In the genomic region with DNA sequence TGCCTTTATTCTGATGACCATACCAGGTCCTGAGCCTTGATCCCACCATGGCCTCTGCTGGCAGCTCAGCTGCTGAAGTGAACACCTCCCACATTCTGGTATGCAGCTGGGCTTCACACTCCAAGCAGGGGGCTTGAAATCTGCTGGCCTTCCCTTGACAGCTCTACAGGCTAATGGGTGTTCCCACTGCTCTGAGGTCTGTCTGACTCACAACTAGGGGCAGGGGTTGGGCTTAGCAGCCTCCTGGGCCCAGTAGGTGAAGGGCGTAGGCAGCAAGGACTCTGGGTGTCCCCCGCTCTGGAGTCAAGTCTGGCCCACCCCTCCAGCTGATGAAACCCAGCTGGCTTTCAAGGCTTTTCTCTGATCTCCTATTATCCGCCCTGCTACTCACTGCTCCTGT, we compare ENCODE assay signal across 23 mouse cellular contexts.
DNase-seq lines count a peak whose midpoint lies in the region; ATAC-seq lines count a peak whose summit lies in the region.
"Had no signal": no experiment of that assay in that cellular context is flagged by ENCODE, and none has a peak within 500 bp of the region (broad histone marks: within the 10 kb centered on the region; RNA-seq: fewer than 3 reads in every experiment).

No protein-coding gene starts in this region.

- no peak overlapping the region for H3K4me3 ChIP-seq in kidney, embryonic 15.5 days (replicated peaks)
- H3K4me3 ChIP-seq in limb, embryonic 15.5 days: no peak overlapping the region
- no peak overlapping the region for H3K4me3 ChIP-seq in limb, embryonic 10.5 days
- no peak overlapping the region for H3K4me3 ChIP-seq in embryonic facial prominence, embryonic 10.5 days
- H3K4me3 ChIP-seq: embryonic facial prominence, embryonic 12.5 days; embryonic facial prominence, embryonic 15.5 days; gastrocnemius, adult 2 months; hindbrain, embryonic 12.5 days; hindbrain, embryonic 15.5 days had no signal

- no peak overlapping the region for H3K27ac ChIP-seq in kidney, embryonic 15.5 days
- no peak overlapping the region for H3K27ac ChIP-seq in limb, embryonic 15.5 days
- no peak overlapping the region for H3K27ac ChIP-seq in limb, embryonic 10.5 days
- peak overlapping the region; percentile 26; the same call in 1 of the 2 replicates for H3K27ac ChIP-seq in embryonic facial prominence, embryonic 10.5 days (replicated peaks)
- H3K27ac ChIP-seq: embryonic facial prominence, embryonic 12.5 days; embryonic facial prominence, embryonic 15.5 days; gastrocnemius, adult 2 months; hindbrain, embryonic 12.5 days; hindbrain, embryonic 15.5 days had no signal

- DNase-seq in adrenal gland, adult 2 months: peak; percentile 19
- DNase-seq in adrenal gland, adult 18-20 months (ENCODE audit: low spot score in 2 of 2): no peak
- DNase-seq in kidney, postnatal 4 days: no peak
- DNase-seq in limb, embryonic 10.5 days (ENCODE audit: low spot score): no peak
- DNase-seq in embryonic facial prominence, embryonic 10.5 days (ENCODE audit: low spot score): no peak
- no peak for DNase-seq in neural tube, embryonic 10.5 days (ENCODE audit: extremely low spot score, low spot score)
- DNase-seq: adrenal gland, postnatal 10 days; cerebellum, adult 11-12 months; cerebellum, adult 9-10 months; cerebellum, postnatal 14 days; forebrain, postnatal 0 days; gastrocnemius, adult 2 months; gastrocnemius, postnatal 14 days; heart, adult 11 months had no signal

- no peak overlapping the region for H3K9ac ChIP-seq in kidney, embryonic 15.5 days
- H3K9ac ChIP-seq in limb, embryonic 15.5 days: no peak overlapping the region
- H3K9ac ChIP-seq: embryonic facial prominence, embryonic 12.5 days; embryonic facial prominence, embryonic 15.5 days; forebrain, postnatal 0 days; hindbrain, embryonic 12.5 days; hindbrain, embryonic 15.5 days had no signal

- whole genome bisulfite sequencing in kidney, embryonic 15.5 days: 42% methylated on average over 3 of the region's 3 CpGs
- WGBS in limb, embryonic 15.5 days: 58% methylated on average over 3 of the region's 3 CpGs
- WGBS in limb, embryonic 10.5 days: 43% methylated on average over 3 of the region's 3 CpGs
- WGBS in embryonic facial prominence, embryonic 10.5 days: 52% methylated on average over 3 of the region's 3 CpGs

- peak; percentile 46; the same call in 1 of the 2 replicates for ATAC-seq in kidney, embryonic 15.5 days (replicated peaks; ENCODE audit: low FRiP score)
- 0 out of 2 replicates have a peak, but pooled peaks have one; percentile 28 for ATAC-seq in limb, embryonic 15.5 days (ENCODE audit: insufficient number of reproducible peaks, low FRiP score, low TSS enrichment, low read depth)
- ATAC-seq: forebrain, embryonic 14.5 days; forebrain, postnatal 0 days; Patski had no signal

- no peaks in the 10 kb centered on the region for H3K36me3 ChIP-seq in kidney, embryonic 15.5 days
- no peaks in the 10 kb centered on the region for H3K36me3 ChIP-seq in limb, embryonic 15.5 days
- no peaks in the 10 kb centered on the region for H3K36me3 ChIP-seq in limb, embryonic 10.5 days
- no peaks in the 10 kb centered on the region for H3K36me3 ChIP-seq in embryonic facial prominence, embryonic 10.5 days (replicated peaks)
- H3K36me3 ChIP-seq: embryonic facial prominence, embryonic 12.5 days; embryonic facial prominence, embryonic 15.5 days; hindbrain, embryonic 12.5 days; hindbrain, embryonic 15.5 days had no signal

- peaks cover 11% of the 10 kb centered on the region for H3K4me1 ChIP-seq in kidney, embryonic 15.5 days
- H3K4me1 ChIP-seq in limb, embryonic 15.5 days: peaks cover 31% of the 10 kb centered on the region
- peaks cover 38% of the 10 kb centered on the region for H3K4me1 ChIP-seq in limb, embryonic 10.5 days
- H3K4me1 ChIP-seq in embryonic facial prominence, embryonic 10.5 days: peaks cover 33% of the 10 kb centered on the region
- H3K4me1 ChIP-seq: embryonic facial prominence, embryonic 15.5 days had no signal

- no peaks in the 10 kb centered on the region for H3K9me3 ChIP-seq in kidney, embryonic 15.5 days (replicated peaks)
- no peaks in the 10 kb centered on the region for H3K9me3 ChIP-seq in limb, embryonic 15.5 days
- no peaks in the 10 kb centered on the region for H3K9me3 ChIP-seq in limb, embryonic 10.5 days (replicated peaks)
- H3K9me3 ChIP-seq in embryonic facial prominence, embryonic 10.5 days: no peaks in the 10 kb centered on the region
- H3K9me3 ChIP-seq: embryonic facial prominence, embryonic 12.5 days; embryonic facial prominence, embryonic 15.5 days; hindbrain, embryonic 12.5 days; hindbrain, embryonic 15.5 days had no signal

- no peak overlapping the region for H3K4me2 ChIP-seq in kidney, embryonic 15.5 days
- no peak overlapping the region for H3K4me2 ChIP-seq in limb, embryonic 15.5 days
- H3K4me2 ChIP-seq: embryonic facial prominence, embryonic 12.5 days; embryonic facial prominence, embryonic 15.5 days; heart, embryonic 11.5 days; hindbrain, embryonic 12.5 days; hindbrain, embryonic 15.5 days had no signal

- no peaks in the 10 kb centered on the region for H3K27me3 ChIP-seq in kidney, embryonic 15.5 days
- peaks cover 4% of the 10 kb centered on the region; the same call in 1 of the 2 replicates for H3K27me3 ChIP-seq in limb, embryonic 15.5 days
- peaks cover 6% of the 10 kb centered on the region; the same call in 1 of the 2 replicates for H3K27me3 ChIP-seq in limb, embryonic 10.5 days (ENCODE audit: low read depth, poor library complexity, severe bottlenecking)
- no peaks in the 10 kb centered on the region for H3K27me3 ChIP-seq in embryonic facial prominence, embryonic 10.5 days (replicated peaks; ENCODE audit: low read depth, poor library complexity, severe bottlenecking)
- H3K27me3 ChIP-seq: embryonic facial prominence, embryonic 12.5 days; embryonic facial prominence, embryonic 15.5 days; hindbrain, embryonic 12.5 days; hindbrain, embryonic 15.5 days; Patski had no signal
